Mouse (Mus musculus): Measurements from ENCODE around the gene Tmed8. TPM values are rescaled to one million over a fixed set of nuclear protein-coding genes. Genes with fewer than 3 reads are reported as not detected.
"Not testable (repeated sequence)": the region's sequence is repeated elsewhere in the genome, so short reads cannot be mapped to it uniquely, and the experiment has no call there.

Tmed8 gene
- polyA plus RNA-seq (2016; fragmentation: Nextera tagmentation; extraction: Ambion mirVana), result 6.0 and 6.4 TPM in 2 replicates

DNA sequence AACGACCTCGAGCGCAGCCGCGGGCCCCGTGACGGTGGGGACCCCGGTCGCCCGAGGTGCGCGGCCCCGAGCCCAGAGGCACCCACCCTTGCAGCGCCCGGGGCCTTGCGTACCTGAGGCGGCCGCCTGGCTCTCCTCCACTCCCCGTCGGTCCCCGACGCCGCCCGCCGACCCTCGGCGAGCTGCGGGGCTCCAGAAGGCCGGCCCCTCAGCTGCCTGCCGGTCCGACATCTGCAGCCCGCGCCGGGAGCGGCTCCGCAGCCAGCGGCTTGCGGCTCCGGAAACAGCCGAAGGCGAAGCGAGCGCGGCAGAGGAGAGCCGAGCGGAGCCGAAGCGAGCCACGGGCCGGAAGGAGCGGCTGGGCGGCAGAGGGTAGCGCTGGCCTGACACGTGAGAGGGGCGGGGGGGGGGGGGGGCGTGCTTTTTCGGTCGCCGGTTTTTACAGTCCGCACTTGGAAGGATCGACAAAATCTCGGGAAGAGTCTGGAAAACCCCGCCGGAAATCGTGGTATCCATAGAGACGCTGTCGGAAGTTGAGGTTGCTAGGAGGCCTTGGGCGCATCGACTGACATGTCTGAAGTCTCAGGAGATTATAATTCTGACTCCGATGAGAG is at the start of gene Tmed8:
Gene Tmed8, minus strand, starts transcription at position 482 of the 614 bp plus-strand sequence.
- no peaks in the 10 kb centered on the region for H3K36me3 ChIP-seq (replicated peaks)
- peak within 1 kb of the TSS; percentile 94 for H3K27ac ChIP-seq
- H3K4me3 ChIP-seq (replicated peaks), result peak within 1 kb of the TSS; percentile 92
- peaks cover 13% of the 10 kb centered on the region for H3K4me1 ChIP-seq
- H3K4me2 ChIP-seq, result peak within 1 kb of the TSS; percentile 85
- under 1% methylated on average over 58 of the region's 70 CpGs for WGBS
- H3K27me3 ChIP-seq, result no peaks in the 10 kb centered on the region
- H3K9me3 ChIP-seq, result no peaks in the 10 kb centered on the region
- ATAC-seq (ENCODE audit: low FRiP score), result peak; percentile 97
- H3K9ac ChIP-seq, result peak within 1 kb of the TSS; percentile 90

DNA sequence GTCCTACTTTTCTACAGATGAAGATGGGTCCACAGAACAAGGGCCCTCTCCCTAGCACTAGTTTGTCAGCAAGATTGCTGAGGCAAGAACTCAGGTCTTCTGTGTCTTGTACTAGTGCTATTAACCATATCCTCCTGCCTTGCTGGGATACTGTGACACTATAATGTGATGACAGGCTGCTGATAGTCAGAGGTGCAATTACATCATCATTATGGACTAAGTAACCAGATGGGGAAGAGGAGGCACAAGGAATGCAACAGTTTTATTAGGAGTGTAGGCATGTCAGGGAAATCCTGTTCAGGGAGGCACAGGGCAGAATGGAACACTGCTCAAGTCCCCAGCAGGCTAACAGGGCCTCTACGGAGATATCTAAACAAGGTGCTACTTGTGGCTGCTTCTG is 38.4 kb upstream of the Tmed8 start, which contains the start of gene Noxred1:
Gene Noxred1, minus strand, starts transcription at position 101 of the 400 bp plus-strand sequence.
- Histone ChIP-seq H3K27me3 (no peaks in the 10 kb centered on the region), H3K4me2 (no peak within 1 kb of the TSS), H3K9me3 (no peaks in the 10 kb centered on the region), H3K27ac (no peak within 1 kb of the TSS), H3K9ac (no peak within 1 kb of the TSS), H3K36me3 (replicated peaks) (peaks cover 55% of the 10 kb centered on the region), H3K4me1 (no peaks in the 10 kb centered on the region), H3K4me3 (replicated peaks) (no peak within 1 kb of the TSS)
- WGBS, result 100% methylated on average over 1 of the region's 1 CpGs
- ATAC-seq (ENCODE audit: low FRiP score), result no peak

DNA sequence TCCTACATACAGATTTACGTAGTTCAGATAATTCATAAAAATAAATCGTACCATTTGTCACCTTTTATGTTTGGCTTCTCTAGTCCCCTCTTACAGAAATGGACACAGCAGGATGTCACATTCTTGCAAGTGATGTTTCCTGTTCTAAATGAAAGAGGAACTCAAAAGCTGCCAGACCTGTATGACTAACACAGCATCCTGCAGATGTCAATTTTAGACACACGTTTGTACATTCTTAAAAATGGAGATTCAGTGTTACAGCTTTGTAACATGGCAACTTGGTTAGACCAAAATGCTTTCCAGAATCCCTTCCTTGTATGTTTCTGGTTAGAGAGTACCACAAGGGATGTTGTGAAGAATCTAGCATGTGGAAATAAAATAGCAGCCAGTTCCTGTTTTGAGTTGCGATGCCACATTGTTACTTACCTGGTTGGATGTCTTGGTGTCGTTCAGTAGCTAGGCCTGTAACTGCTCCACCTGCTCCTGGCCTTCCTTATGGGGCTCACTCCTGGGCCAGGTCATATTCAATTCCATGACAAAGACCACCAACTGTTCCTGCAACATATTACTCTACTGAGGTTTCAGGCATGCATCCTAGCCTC is 36.7 kb upstream of the Tmed8 start:
- peaks cover 44% of the 10 kb centered on the region for H3K36me3 ChIP-seq (replicated peaks)
- H3K27ac ChIP-seq, result no peak overlapping the region
- no peak overlapping the region for H3K4me3 ChIP-seq (replicated peaks)
- WGBS, result 92% methylated on average over 5 of the region's 5 CpGs
- ATAC-seq (ENCODE audit: low FRiP score), result no peak
- no peak overlapping the region for H3K4me2 ChIP-seq
- no peaks in the 10 kb centered on the region for H3K9me3 ChIP-seq
- H3K9ac ChIP-seq, result no peak overlapping the region
- no peaks in the 10 kb centered on the region for H3K4me1 ChIP-seq
- H3K27me3 ChIP-seq, result no peaks in the 10 kb centered on the region

DNA sequence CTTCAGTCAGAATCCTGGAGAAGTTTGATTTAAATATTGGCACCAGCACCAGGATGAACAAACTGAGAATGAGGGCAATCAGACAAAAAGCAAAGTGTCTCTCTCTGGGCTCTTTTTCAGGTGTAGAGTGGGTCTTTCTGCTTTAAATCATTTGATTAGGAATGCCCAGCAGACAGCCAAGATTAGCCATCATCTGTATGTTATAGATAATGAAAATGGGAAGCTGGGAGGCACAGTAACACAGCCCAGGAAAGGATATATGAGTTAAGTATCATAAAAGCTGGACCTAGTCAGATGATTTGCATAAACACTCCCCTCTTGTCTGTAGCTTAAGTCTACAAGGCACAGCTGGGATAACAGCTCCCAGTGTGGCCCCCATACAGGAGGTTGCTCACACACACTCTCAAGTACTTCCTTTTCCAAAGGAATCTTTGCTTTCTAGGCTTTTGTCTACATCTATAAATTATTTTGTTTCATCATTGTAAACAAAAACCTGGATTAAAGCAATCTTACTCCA is 30.2 kb upstream of the Tmed8 start:
- no peak overlapping the region for H3K27ac ChIP-seq
- no peaks in the 10 kb centered on the region for H3K9me3 ChIP-seq
- no peak overlapping the region for H3K4me2 ChIP-seq
- no peak overlapping the region for H3K4me3 ChIP-seq (replicated peaks)
- H3K9ac ChIP-seq, result no peak overlapping the region
- no peaks in the 10 kb centered on the region for H3K36me3 ChIP-seq (replicated peaks)
- H3K27me3 ChIP-seq, result no peaks in the 10 kb centered on the region
- no peaks in the 10 kb centered on the region for H3K4me1 ChIP-seq
- ATAC-seq (ENCODE audit: low FRiP score), result no peak

DNA sequence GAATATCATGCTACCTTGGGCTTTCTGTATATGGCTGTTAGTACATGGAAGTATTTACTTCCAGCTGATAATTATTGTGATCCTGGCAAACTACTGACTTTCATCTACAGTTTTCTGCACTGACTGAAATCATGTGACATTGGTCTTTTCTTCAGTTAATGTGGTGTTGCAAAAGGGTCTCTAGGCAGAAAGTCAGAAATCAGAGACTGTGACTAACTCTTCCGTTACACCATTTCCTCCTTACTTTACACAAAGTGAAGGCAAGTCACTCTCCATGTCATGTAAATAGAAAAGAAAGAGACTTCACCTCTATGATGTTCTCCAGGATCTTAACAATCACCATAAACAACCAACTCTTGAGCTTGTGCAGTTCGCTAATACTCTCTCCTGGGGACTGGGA is 29.4 kb upstream of the Tmed8 start:
- H3K4me2 ChIP-seq, result no peak overlapping the region
- H3K36me3 ChIP-seq (replicated peaks), result no peaks in the 10 kb centered on the region
- H3K27me3 ChIP-seq, result no peaks in the 10 kb centered on the region
- 89% methylated on average over 2 of the region's 2 CpGs for WGBS
- no peak overlapping the region for H3K4me3 ChIP-seq (replicated peaks)
- H3K4me1 ChIP-seq, result no peaks in the 10 kb centered on the region
- H3K9me3 ChIP-seq, result no peaks in the 10 kb centered on the region
- ATAC-seq (ENCODE audit: low FRiP score), result no peak
- no peak overlapping the region for H3K27ac ChIP-seq
- no peak overlapping the region for H3K9ac ChIP-seq

DNA sequence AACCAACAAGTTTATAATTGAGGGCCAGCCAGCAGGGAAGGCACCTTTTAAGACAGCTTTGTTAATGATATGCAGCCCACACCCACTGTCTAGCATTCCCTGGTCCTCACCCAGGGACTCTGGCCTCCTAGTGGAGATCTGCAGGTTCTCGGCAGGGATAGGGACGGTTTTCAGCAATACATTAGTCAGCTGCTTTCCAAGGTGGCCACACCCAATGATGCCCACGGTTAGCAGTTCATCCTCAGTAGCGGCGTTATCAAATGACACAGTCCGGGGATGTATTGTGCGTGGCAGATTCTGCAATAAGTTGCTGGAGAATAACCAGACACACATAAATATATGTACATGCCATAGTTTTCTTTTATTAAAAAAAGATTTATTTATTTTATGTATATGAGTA is 26.5 kb upstream of the Tmed8 start:
- no peak overlapping the region for H3K4me3 ChIP-seq (replicated peaks)
- ATAC-seq (ENCODE audit: low FRiP score), result no peak
- H3K9ac ChIP-seq, result no peak overlapping the region
- H3K4me2 ChIP-seq, result no peak overlapping the region
- H3K36me3 ChIP-seq (replicated peaks), result no peaks in the 10 kb centered on the region
- H3K4me1 ChIP-seq, result peaks cover 2% of the 10 kb centered on the region; the same call in 1 of the 2 replicates
- H3K27me3 ChIP-seq, result no peaks in the 10 kb centered on the region
- no peak overlapping the region for H3K27ac ChIP-seq
- H3K9me3 ChIP-seq, result no peaks in the 10 kb centered on the region
- WGBS, result 81% methylated on average over 7 of the region's 7 CpGs

DNA sequence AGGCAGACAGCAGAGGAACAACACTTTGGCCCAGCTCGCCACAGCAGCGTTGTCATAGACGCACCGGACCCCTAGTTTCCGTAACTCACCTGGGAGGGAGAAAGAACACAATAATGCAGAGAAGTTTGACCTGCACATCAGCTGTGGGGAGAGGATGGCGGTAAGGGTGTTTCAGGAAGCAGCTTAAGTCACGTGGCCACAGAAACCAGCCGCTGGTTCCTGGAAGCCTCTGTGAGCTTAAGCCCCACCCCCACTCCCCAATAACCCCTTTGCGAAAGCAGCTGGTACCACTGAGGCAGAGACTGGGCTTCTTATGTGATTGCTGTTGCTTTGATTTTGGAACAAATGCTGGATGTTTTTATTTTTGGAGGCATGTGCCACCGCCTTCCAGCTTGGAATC is 24.7 kb upstream of the Tmed8 start:
- H3K9ac ChIP-seq, result no peak overlapping the region
- H3K4me2 ChIP-seq, result no peak overlapping the region
- H3K4me3 ChIP-seq (replicated peaks), result no peak overlapping the region
- H3K27me3 ChIP-seq, result no peaks in the 10 kb centered on the region
- H3K9me3 ChIP-seq, result no peaks in the 10 kb centered on the region
- peaks cover 2% of the 10 kb centered on the region; the same call in 1 of the 2 replicates for H3K4me1 ChIP-seq
- no peak for ATAC-seq (ENCODE audit: low FRiP score)
- WGBS, result 81% methylated on average over 10 of the region's 10 CpGs
- H3K36me3 ChIP-seq (replicated peaks), result no peaks in the 10 kb centered on the region
- H3K27ac ChIP-seq, result no peak overlapping the region

DNA sequence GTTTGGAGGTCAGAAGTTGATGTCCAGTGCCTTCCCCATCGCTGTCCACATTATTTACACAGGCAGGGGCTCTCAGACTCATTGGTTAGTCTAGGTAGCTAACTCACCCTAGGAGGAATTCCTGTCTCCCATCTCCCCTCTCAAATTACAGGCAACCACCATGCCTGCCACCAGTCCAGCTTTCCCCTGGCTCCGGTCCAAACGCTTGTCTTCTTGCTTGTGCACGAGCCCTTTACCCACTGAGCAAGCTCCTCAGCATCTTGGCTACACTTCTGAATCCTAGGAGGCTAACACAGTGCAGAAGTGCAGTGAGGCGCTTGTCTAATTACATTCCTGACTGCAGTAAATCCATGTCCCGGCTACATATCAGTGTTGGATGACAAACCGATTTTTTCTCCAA is 19.1 kb upstream of the Tmed8 start:
- Histone ChIP-seq H3K27ac (no peak overlapping the region), H3K36me3 (replicated peaks) (no peaks in the 10 kb centered on the region), H3K4me3 (replicated peaks) (no peak overlapping the region), H3K9me3 (no peaks in the 10 kb centered on the region), H3K4me1 (peaks cover 8% of the 10 kb centered on the region), H3K4me2 (no peak overlapping the region), H3K9ac (no peak overlapping the region), H3K27me3 (no peaks in the 10 kb centered on the region)
- no peak for ATAC-seq (ENCODE audit: low FRiP score)
- WGBS, result 83% methylated on average over 7 of the region's 7 CpGs

DNA sequence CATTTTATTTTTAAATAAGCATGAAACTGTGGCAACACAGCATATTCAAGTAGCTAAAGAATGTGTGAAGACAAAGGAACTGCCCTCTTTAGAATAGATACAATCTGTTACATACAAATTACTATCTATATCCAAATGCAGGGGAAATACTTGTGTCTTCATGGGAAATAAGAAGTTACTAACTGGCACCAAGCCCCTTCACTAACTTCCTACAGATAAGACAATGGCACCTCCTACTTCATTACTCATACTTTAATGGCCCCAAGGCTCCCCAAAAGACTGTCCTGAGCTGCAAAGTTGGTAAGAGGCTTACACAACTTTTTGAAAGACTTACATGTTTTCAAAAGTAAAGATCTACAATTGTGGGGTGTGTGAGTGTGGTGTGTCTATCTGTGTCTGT is 17.3 kb upstream of the Tmed8 start:
- ATAC-seq (ENCODE audit: low FRiP score), result no peak
- Histone ChIP-seq H3K9ac (no peak overlapping the region), H3K4me1 (peaks cover 6% of the 10 kb centered on the region; the same call in 1 of the 2 replicates), H3K36me3 (replicated peaks) (no peaks in the 10 kb centered on the region), H3K9me3 (no peaks in the 10 kb centered on the region), H3K27me3 (no peaks in the 10 kb centered on the region), H3K27ac (no peak overlapping the region), H3K4me2 (no peak overlapping the region), H3K4me3 (replicated peaks) (no peak overlapping the region)

DNA sequence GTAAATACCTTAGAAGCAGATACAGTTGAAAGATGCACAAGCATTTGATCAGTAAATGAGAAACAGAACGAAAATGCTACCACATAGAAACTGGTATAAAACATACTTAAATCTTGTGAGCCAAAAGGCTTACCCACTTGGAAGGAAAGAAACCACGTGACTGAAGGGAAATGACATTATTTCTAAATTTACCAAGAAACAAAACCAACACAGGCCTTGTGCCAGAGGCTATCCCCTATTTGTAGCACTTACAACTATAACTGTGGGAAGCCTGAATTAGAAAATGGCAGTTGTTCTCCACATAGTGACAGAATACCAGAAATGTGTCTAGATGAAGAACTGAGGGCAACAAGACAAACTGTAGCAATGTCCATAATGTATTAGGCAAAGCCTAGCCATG is 15.8 kb upstream of the Tmed8 start:
- Histone ChIP-seq H3K4me1 (peaks cover 6% of the 10 kb centered on the region; the same call in 1 of the 2 replicates), H3K9ac (no peak overlapping the region), H3K4me2 (no peak overlapping the region), H3K27ac (no peak overlapping the region), H3K27me3 (no peaks in the 10 kb centered on the region), H3K36me3 (replicated peaks) (no peaks in the 10 kb centered on the region), H3K4me3 (replicated peaks) (no peak overlapping the region), H3K9me3 (no peaks in the 10 kb centered on the region)
- 71% methylated on average over 2 of the region's 2 CpGs for WGBS
- no peak for ATAC-seq (ENCODE audit: low FRiP score)

DNA sequence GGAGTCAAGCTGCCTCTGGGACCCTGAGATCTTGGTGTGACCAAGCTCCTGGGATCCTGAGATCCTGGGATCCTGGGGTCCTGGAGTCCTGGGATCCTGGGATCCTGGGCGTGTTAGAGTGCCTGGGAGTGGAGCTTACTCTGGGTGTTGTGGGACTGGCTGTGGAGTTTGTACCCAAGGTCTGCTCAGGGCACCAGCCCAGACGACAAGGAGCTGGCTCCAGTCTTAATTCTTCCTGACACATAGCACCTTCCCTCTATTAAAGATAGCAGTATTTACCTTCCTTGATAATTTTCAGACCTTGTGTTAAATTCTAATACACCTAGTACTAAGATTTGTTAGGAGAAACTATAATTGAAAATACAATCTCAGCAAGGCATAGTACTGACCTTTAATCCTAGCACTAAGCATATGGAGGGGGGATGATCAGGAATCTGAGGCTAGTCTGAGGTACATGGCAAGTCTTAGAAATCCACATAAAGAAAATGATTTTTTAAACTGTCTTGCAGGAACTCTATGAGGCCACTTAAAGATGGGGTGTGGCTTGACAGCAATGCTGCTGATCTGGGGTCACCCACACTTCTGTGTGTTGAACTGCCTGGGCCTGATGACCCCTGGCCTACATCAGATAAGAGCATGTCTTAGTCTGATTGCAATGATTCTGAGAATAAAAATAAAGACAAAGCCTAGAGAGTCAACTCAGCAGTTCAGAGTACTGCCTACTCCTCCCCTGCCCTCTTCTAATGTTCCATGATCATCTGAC is 12.8 kb upstream of the Tmed8 start:
- Histone ChIP-seq H3K4me3 (replicated peaks) (no peak overlapping the region), H3K9ac (no peak overlapping the region), H3K27me3 (no peaks in the 10 kb centered on the region), H3K27ac (no peak overlapping the region), H3K36me3 (replicated peaks) (no peaks in the 10 kb centered on the region), H3K4me1 (0 out of 2 replicates have a peak, but pooled peaks cover 2% of the 10 kb centered on the region), H3K4me2 (no peak overlapping the region), H3K9me3 (no peaks in the 10 kb centered on the region)
- WGBS, result 72% methylated on average over 2 of the region's 2 CpGs
- ATAC-seq (ENCODE audit: low FRiP score), result no peak

DNA sequence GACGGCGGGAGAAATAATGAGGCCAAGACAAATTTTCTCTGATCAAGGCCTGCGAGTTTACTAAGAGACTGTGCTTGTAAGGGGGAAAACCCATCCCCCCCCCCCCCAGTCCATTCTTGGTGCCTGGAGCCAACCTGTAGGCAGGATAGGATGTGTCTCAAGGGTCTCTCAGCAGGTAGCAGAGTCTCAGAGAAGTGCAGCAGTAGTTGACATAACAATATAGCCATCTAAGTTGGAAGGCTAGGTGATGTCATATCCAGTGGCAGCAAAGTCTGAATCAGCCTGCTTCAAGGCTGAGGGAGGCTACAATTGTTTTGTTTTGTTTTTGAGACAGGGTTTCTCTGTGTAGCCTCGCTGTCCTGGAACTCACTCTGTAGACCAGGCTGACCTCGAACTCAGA is 5.5 kb upstream of the Tmed8 start:
- not testable (repeated sequence) for H3K36me3 ChIP-seq (replicated peaks); H3K9me3 ChIP-seq; H3K9ac ChIP-seq; H3K27me3 ChIP-seq; ATAC-seq (ENCODE audit: low FRiP score); H3K4me2 ChIP-seq; H3K4me3 ChIP-seq (replicated peaks); H3K27ac ChIP-seq; H3K4me1 ChIP-seq
- WGBS, result 92% methylated on average over 5 of the region's 5 CpGs
